10 mouse cellular contexts compared by ENCODE assay signal in the genomic region with DNA sequence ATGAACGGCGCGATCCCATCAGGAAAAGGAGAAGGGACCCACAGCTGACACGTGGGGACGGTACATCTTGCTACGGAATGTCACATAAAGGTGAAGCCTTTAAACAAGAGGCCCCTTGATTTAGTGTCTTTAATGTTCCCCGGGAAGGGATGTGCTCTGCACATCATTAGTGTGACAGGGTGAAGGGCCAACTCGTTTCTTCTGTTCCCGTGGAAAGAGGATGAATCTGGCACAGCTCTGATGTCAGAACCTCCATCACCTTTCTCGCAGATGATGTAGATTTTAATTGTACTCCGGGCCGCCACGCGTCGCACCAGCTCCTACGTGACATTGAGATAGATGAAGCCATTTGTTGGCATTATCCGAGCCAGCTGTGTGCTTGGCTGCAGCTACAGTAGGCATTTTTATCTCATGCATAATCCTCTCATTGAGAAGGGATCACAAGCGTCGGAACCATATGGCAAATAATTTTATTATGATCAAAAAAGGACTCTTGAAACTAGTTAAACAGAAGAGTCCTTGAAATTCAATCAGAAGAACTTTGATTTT.
DNase-seq lines count a peak whose midpoint lies in the region; ATAC-seq lines count a peak whose summit lies in the region.
"Had no signal": no experiment of that assay in that cellular context is flagged by ENCODE, and none has a peak within 500 bp of the region (broad histone marks: within the 10 kb centered on the region; RNA-seq: fewer than 3 reads in every experiment).

No protein-coding gene starts in this region.

- DNase-seq in limb, embryonic 11.5 days (ENCODE audit: low spot score) = peak; percentile 28
- no peak for DNase-seq in limb, embryonic 10.5 days (ENCODE audit: low spot score)
- peak; percentile 64 for DNase-seq in layer of hippocampus, adult 9-11 months
- DNase-seq in thymus, adult 18-20 months = no peak
- no peak for DNase-seq in kidney, adult 11 months
- no peak for DNase-seq in cerebellum, adult 8-10 months
- DNase-seq: kidney, adult 9 months had no signal

- no peaks in the 10 kb centered on the region for H3K4me1 ChIP-seq in limb, embryonic 11.5 days (ENCODE audit: control insufficient read depth, insufficient read depth, low read length)
- peaks cover 19% of the 10 kb centered on the region for H3K4me1 ChIP-seq in limb, embryonic 10.5 days
- H3K4me1 ChIP-seq in hindbrain, embryonic 13.5 days (replicated peaks) = peaks cover 23% of the 10 kb centered on the region
- H3K4me1 ChIP-seq in neural tube, embryonic 15.5 days = peaks cover 23% of the 10 kb centered on the region

- no peak overlapping the region for H3K27ac ChIP-seq in limb, embryonic 11.5 days (replicated peaks; ENCODE audit: low read depth, low read length)
- no peak overlapping the region for H3K27ac ChIP-seq in limb, embryonic 10.5 days
- peak overlapping the region; percentile 56 for H3K27ac ChIP-seq in hindbrain, embryonic 13.5 days
- H3K27ac ChIP-seq in neural tube, embryonic 15.5 days (replicated peaks) = peak overlapping the region; percentile 43; the same call in 1 of the 2 replicates

- H3K9ac ChIP-seq in limb, embryonic 11.5 days (ENCODE audit: low read length) = no peak overlapping the region
- H3K9ac ChIP-seq in hindbrain, embryonic 13.5 days = no peak overlapping the region
- no peak overlapping the region for H3K9ac ChIP-seq in neural tube, embryonic 15.5 days (replicated peaks)

- no peak overlapping the region for H3K4me2 ChIP-seq in limb, embryonic 11.5 days (ENCODE audit: low read depth, severe bottlenecking)
- peak overlapping the region; percentile 25 for H3K4me2 ChIP-seq in hindbrain, embryonic 13.5 days
- H3K4me2 ChIP-seq in neural tube, embryonic 15.5 days = peak overlapping the region; percentile 46

- H3K4me3 ChIP-seq in limb, embryonic 11.5 days (ENCODE audit: low read depth, low read length) = no peak overlapping the region
- no peak overlapping the region for H3K4me3 ChIP-seq in limb, embryonic 10.5 days
- H3K4me3 ChIP-seq in hindbrain, embryonic 13.5 days = no peak overlapping the region
- no peak overlapping the region for H3K4me3 ChIP-seq in neural tube, embryonic 15.5 days (replicated peaks)
- H3K4me3 ChIP-seq: erythroblast, embryonic 14.5 days had no signal

- WGBS in limb, embryonic 11.5 days = 20% methylated on average over 19 of the region's 19 CpGs
- WGBS in limb, embryonic 10.5 days = 29% methylated on average over 19 of the region's 19 CpGs
- WGBS in hindbrain, embryonic 13.5 days = 30% methylated on average over 19 of the region's 19 CpGs
- WGBS in neural tube, embryonic 15.5 days = 27% methylated on average over 19 of the region's 19 CpGs

- no peaks in the 10 kb centered on the region for H3K36me3 ChIP-seq in limb, embryonic 11.5 days (ENCODE audit: control insufficient read depth, insufficient read depth, low read length)
- no peaks in the 10 kb centered on the region for H3K36me3 ChIP-seq in limb, embryonic 10.5 days
- no peaks in the 10 kb centered on the region for H3K36me3 ChIP-seq in hindbrain, embryonic 13.5 days
- H3K36me3 ChIP-seq in neural tube, embryonic 15.5 days = no peaks in the 10 kb centered on the region

- no peak for ATAC-seq in limb, embryonic 11.5 days (ENCODE audit: insufficient number of reproducible peaks, low FRiP score, low TSS enrichment, low read depth)
- no peak for ATAC-seq in hindbrain, embryonic 13.5 days (ENCODE audit: low FRiP score)
- no peak for ATAC-seq in neural tube, embryonic 15.5 days (ENCODE audit: low FRiP score)

- no peaks in the 10 kb centered on the region for H3K9me3 ChIP-seq in limb, embryonic 11.5 days (ENCODE audit: control insufficient read depth, low read length)
- H3K9me3 ChIP-seq in limb, embryonic 10.5 days (replicated peaks) = no peaks in the 10 kb centered on the region
- no peaks in the 10 kb centered on the region for H3K9me3 ChIP-seq in hindbrain, embryonic 13.5 days
- no peaks in the 10 kb centered on the region for H3K9me3 ChIP-seq in neural tube, embryonic 15.5 days (replicated peaks)

- H3K27me3 ChIP-seq in limb, embryonic 11.5 days (ENCODE audit: control insufficient read depth, insufficient read depth, low read length) = no peaks in the 10 kb centered on the region
- H3K27me3 ChIP-seq in limb, embryonic 10.5 days (ENCODE audit: low read depth, poor library complexity, severe bottlenecking) = peaks cover 39% of the 10 kb centered on the region
- H3K27me3 ChIP-seq in hindbrain, embryonic 13.5 days = no peaks in the 10 kb centered on the region
- H3K27me3 ChIP-seq in neural tube, embryonic 15.5 days (replicated peaks) = no peaks in the 10 kb centered on the region

Comparison
In these comparisons a context has a peak if more than half of its experiments do, and no peak if none do; other contexts are left out.
1. DNase-seq: peak in limb, embryonic 11.5 days (single experiment) and layer of hippocampus, adult 9-11 months (single experiment); none in limb, embryonic 10.5 days (single experiment), thymus, adult 18-20 months (0 of 2), kidney, adult 11 months (single experiment) and cerebellum, adult 8-10 months (single experiment).
2. H3K27ac ChIP-seq: peak in hindbrain, embryonic 13.5 days (single experiment) and neural tube, embryonic 15.5 days (single experiment); none in limb, embryonic 11.5 days (single experiment) and limb, embryonic 10.5 days (single experiment).